Mouse (Mus musculus) liver, postnatal 0 days (tissue): ENCODE results near the gene Olfr808. TPM values are rescaled to one million over a fixed set of nuclear protein-coding genes. Genes with fewer than 3 reads are reported as not detected.

Experiments used
- ATAC-seq: fragments of 200-750 bp; cut with Nextera tagmentation; 2 replicates; pipeline ENCODE4 v1.8.0; 2017; ENCODE audit warnings: mild to moderate bottlenecking, moderate library complexity
- DNase-seq: peaks from one replicate; pipeline ENCODE4 v3.0.0-alpha.2; 2016
- H3K27ac ChIP-seq: fragments of 300-500 bp; sonication (generic); 2 replicates; pipeline ENCODE4 v1.5.1; 2014; ENCODE audit warnings: antibody characterized with exemption, moderate library complexity, mild to moderate bottlenecking, low read depth
- H3K27me3 ChIP-seq: fragments of 300-500 bp; sonication (generic); 2 replicates; pipeline ENCODE4 v1.6.1; 2014; ENCODE audit warnings: low read length, control low read depth, mixed read lengths; ENCODE audit not compliant: insufficient read depth
- H3K36me3 ChIP-seq: fragments of 300-500 bp; sonication (generic); replicated peaks from 2 replicates; pipeline ENCODE4 v1.6.1; 2014; ENCODE audit warnings: mild to moderate bottlenecking, control low read depth, low read length, moderate library complexity, mixed read lengths; ENCODE audit not compliant: insufficient read depth
- H3K4me1 ChIP-seq: fragments of 300-500 bp; sonication (generic); 2 replicates; pipeline ENCODE4 v1.6.1; 2014; ENCODE audit warnings: antibody characterized with exemption, mild to moderate bottlenecking, control low read depth; ENCODE audit not compliant: insufficient read depth
- H3K4me2 ChIP-seq: fragments of 300-500 bp; sonication (generic); 2 replicates; pipeline ENCODE4 v1.6.1; 2014; ENCODE audit warnings: low read depth, mild to moderate bottlenecking, low read length, moderate library complexity, mixed read lengths
- H3K4me3 ChIP-seq: fragments of 300-500 bp; sonication (generic); 2 replicates; pipeline ENCODE4 v1.5.1; 2014; ENCODE audit warnings: low read depth, low read length
- H3K9ac ChIP-seq: fragments of 300-500 bp; sonication (generic); replicated peaks from 2 replicates; pipeline ENCODE4 v1.6.1; 2014; ENCODE audit warnings: mild to moderate bottlenecking, moderate library complexity
- H3K9me3 ChIP-seq: fragments of 300-500 bp; sonication (generic); 2 replicates; pipeline ENCODE4 v1.6.1; 2016; ENCODE audit warnings: mild to moderate bottlenecking, control low read depth, low read length, mixed read lengths
- CTCF ChIP-seq: sonication (generic); IDR thresholded peaks from 2 replicates; pipeline ENCODE4 v1.5.1; 2016; ENCODE audit warnings: antibody characterized with exemption, low read depth
- EP300 ChIP-seq: IDR thresholded peaks from 2 replicates; pipeline ENCODE4 v1.6.1; 2016; ENCODE audit warnings: antibody characterized with exemption, low read depth, mild to moderate bottlenecking
- WGBS: fragments of 180-500 bp; shearing (Covaris S2); extraction: QIAGEN DNeasy Blood & Tissue Kit; methylation state at CpG from one replicate; pipeline ENCODE4 v1.1.7; 2014; ENCODE audit not compliant: insufficient replicate concordance; 5-methylcytosine and 5-hydroxymethylcytosine counted together
- polyA plus RNA-seq: library from polyadenylated mRNA; unstranded; fragments of >200 nt; fragmentation: Nextera tagmentation; extraction: Ambion mirVana; gene quantifications from 2 replicates; pipeline ENCODE4 v1.2.1, GENCODE M21; 2015

The Olfr808 gene
- not detected in 2 replicates for polyA plus RNA-seq

DNA sequence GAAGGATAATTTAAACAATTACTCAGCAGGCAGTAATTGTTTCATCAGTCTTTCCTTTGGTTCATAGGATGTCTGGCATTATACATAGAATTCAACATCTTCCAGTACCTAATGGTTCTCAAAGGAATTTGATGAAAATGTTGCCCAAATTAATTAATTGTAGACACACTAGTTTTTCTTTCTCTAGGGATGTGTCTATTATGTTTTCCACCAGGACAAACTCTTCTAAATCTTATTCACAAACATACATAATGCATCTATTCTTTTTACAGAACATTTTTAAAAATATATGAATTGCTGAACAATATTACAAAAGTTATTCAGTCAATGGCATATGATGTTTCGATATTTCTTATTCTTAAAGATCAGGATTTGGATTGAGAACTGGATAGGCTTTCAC, at the start of gene Olfr808:
Olfr808 (plus strand) TSS at position 301 of the 400 bp plus-strand sequence.
- H3K4me1 ChIP-seq = no peaks in the 10 kb centered on the region
- DNase-seq (no peak), ATAC-seq (no peak)
- no peak within 1 kb of the TSS for H3K4me3 ChIP-seq
- no peak within 1 kb of the TSS for H3K27ac ChIP-seq
- H3K36me3 ChIP-seq = no peaks in the 10 kb centered on the region
- H3K4me2 ChIP-seq = no peak within 1 kb of the TSS
- TF ChIP-seq EP300 (no peak), CTCF (no peak)
- WGBS = 76% methylated on average over 1 of the region's 1 CpGs
- H3K9me3 ChIP-seq = no peaks in the 10 kb centered on the region
- H3K9ac ChIP-seq = no peak within 1 kb of the TSS
- H3K27me3 ChIP-seq = no peaks in the 10 kb centered on the region

DNA sequence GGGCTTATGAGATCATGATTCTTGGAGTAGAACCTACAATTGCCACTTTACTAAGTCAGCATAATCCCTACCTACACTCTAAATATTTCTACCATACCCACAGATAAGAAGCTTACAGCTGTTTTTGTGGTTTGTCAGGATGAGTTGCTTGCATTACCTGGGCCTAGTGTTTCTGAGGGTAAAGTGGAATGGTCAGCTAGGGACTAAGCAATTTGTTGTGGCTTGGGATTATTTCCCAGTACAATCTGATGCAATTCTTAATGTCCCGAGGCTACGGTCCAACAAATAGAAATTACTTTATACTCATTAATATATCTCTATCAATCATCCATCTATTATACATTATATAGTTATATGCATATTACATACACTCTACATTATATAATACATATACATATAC, 36.0 kb upstream of the Olfr808 start, which contains the start of gene Olfr805:
Olfr805 (minus strand) TSS at position 101 of the 400 bp plus-strand sequence.
- no peak within 1 kb of the TSS for H3K4me2 ChIP-seq
- no peak for TF ChIP-seq CTCF
- no peak for TF ChIP-seq EP300
- H3K9me3 ChIP-seq = no peaks in the 10 kb centered on the region
- DNase-seq = no peak
- no peak within 1 kb of the TSS for H3K27ac ChIP-seq
- H3K9ac ChIP-seq = no peak within 1 kb of the TSS
- H3K27me3 ChIP-seq = no peaks in the 10 kb centered on the region
- no peak for ATAC-seq
- WGBS = 85% methylated on average over 2 of the region's 2 CpGs
- H3K4me3 ChIP-seq = no peak within 1 kb of the TSS
- H3K4me1 ChIP-seq = no peaks in the 10 kb centered on the region
- no peaks in the 10 kb centered on the region for H3K36me3 ChIP-seq

DNA sequence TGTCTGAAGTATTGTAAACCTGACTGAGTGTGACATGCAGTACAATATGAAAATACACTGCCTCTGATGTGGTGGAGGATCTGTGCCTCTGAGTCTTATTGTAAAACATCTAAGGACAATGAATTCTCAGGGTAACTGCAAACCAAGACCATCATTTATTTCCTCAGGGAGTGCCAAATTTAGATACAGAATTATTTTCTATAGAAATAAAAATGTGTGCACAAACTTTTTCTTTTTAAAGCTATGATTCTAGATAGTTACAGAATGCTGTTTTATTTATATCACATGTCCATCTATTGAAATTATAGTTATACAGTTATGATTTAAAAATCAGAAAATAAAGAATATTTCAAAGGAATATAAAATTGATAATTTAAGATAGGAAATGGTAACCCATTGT, 23.5 kb upstream of the Olfr808 start, which contains the start of gene Olfr806:
Olfr806 (minus strand) TSS at position 101 of the 400 bp plus-strand sequence.
- no peaks in the 10 kb centered on the region for H3K27me3 ChIP-seq
- H3K27ac ChIP-seq = no peak within 1 kb of the TSS
- H3K36me3 ChIP-seq = no peaks in the 10 kb centered on the region
- no peak within 1 kb of the TSS for H3K4me2 ChIP-seq
- TF ChIP-seq EP300 (no peak), CTCF (no peak)
- no peaks in the 10 kb centered on the region for H3K9me3 ChIP-seq
- DNase-seq (no peak), ATAC-seq (no peak)
- no peak within 1 kb of the TSS for H3K4me3 ChIP-seq
- H3K4me1 ChIP-seq = no peaks in the 10 kb centered on the region
- no peak within 1 kb of the TSS for H3K9ac ChIP-seq

DNA sequence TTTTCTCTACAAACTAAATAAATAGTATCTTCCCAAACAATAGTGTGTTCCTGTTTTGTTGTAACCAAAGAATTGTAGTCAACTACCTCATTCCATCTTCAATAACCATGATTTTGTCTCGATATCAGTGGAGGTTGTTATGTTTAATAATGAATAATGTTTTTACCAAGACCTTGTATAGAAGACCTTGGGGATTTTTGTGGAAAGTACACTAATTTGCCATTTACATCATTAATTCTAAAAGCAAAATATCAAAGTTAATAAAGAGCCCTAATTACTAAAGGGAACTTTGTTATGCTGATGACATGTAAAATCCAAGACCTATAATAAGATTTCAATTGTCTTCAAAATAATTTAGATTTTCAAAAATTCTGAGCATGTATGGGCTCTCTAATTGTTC, 7.6 kb upstream of the Olfr808 start, which contains the start of gene Olfr807:
Olfr807 (minus strand) TSS at position 101 of the 400 bp plus-strand sequence.
- TF ChIP-seq CTCF (no peak), EP300 (no peak)
- no peak for ATAC-seq
- 68% methylated on average over 1 of the region's 1 CpGs for WGBS

DNA sequence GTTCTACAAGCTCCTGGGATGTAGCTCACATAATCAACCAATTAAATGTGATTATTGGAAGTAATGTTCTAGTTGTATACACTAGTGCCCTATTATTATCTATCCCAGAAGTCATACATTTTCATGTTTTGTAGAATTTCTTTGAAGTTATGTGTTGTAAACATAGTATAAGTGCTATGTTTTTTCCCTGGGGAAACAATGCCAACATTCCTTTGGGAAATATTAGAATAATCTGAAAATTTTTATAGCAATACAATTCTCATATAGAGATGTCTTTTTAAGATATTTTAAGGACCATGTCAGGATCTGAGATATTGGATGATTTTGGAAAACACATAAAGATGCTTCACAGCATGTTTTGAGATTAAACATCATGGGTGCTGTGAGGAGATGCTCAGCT, 9.1 kb downstream of the Olfr808 start, which contains the start of gene Olfr809:
Olfr809 (plus strand) TSS at position 301 of the 400 bp plus-strand sequence.
- Histone ChIP-seq H3K4me1 (no peaks in the 10 kb centered on the region), H3K4me2 (no peak within 1 kb of the TSS), H3K27ac (no peak within 1 kb of the TSS), H3K27me3 (no peaks in the 10 kb centered on the region), H3K36me3 (no peaks in the 10 kb centered on the region), H3K9ac (no peak within 1 kb of the TSS), H3K4me3 (no peak within 1 kb of the TSS), H3K9me3 (no peaks in the 10 kb centered on the region)
- TF ChIP-seq CTCF (no peak), EP300 (no peak)
- no peak for DNase-seq
- ATAC-seq = no peak

More for the DNA sequence above, 7.6 kb upstream of the Olfr808 start, which contains the start of gene Olfr807:
- Histone ChIP-seq H3K27me3 (no peaks in the 10 kb centered on the region), H3K9ac (no peak within 1 kb of the TSS), H3K4me2 (no peak within 1 kb of the TSS), H3K4me3 (no peak within 1 kb of the TSS), H3K4me1 (no peaks in the 10 kb centered on the region), H3K9me3 (no peaks in the 10 kb centered on the region), H3K27ac (no peak within 1 kb of the TSS), H3K36me3 (no peaks in the 10 kb centered on the region)
- no peak for DNase-seq

DNA sequence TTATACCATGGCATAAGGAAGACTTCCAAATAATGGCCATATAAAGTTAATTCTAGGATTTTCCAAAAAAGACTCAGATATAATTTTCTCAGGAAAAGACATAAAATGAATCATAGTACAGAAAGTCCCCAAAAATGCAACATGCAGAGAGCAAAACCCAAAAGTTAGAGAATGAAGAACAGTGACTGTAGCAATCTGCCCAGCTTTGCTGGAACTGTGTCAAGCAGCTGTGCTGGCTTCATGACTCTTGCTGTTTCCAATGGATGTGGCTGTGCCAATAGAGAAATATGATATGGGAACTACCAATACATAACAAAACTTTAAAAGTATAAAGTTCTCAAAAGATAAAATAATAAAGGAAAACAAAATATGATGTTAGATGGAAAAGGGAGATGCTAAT, 12.8 kb downstream of the Olfr808 start:
- Histone ChIP-seq H3K9me3 (no peaks in the 10 kb centered on the region), H3K4me1 (no peaks in the 10 kb centered on the region), H3K27me3 (no peaks in the 10 kb centered on the region), H3K4me3 (no peak overlapping the region), H3K27ac (no peak overlapping the region), H3K9ac (no peak overlapping the region), H3K4me2 (no peak overlapping the region), H3K36me3 (no peaks in the 10 kb centered on the region)
- DNase-seq (no peak), ATAC-seq (no peak)
- TF ChIP-seq CTCF (no peak), EP300 (no peak)

DNA sequence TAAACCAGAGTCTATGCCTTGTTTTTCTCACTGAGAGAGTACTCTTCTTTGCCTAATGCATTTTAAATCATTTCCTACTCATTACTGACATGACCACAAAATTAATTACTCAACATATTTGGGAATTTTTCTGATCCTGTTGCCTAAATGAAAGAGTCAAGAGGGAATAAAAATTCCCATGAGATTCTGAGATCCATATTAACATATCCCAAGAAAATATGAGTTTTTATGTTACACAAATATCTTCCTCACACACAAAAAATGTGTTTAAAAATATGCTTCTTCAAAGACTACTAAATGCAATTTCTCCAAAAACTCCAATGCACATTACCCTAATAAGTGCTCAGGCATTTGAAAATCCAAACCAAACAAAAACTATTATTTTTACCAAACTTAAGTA, 29.5 kb downstream of the Olfr808 start, which contains the start of gene Olfr810:
Olfr810 (minus strand) TSS at position 101 of the 400 bp plus-strand sequence.
- no peaks in the 10 kb centered on the region for H3K36me3 ChIP-seq
- no peak within 1 kb of the TSS for H3K4me2 ChIP-seq
- no peaks in the 10 kb centered on the region for H3K9me3 ChIP-seq
- H3K4me1 ChIP-seq = no peaks in the 10 kb centered on the region
- H3K27me3 ChIP-seq = no peaks in the 10 kb centered on the region
- DNase-seq (no peak), ATAC-seq (no peak)
- no peak within 1 kb of the TSS for H3K27ac ChIP-seq
- H3K9ac ChIP-seq = no peak within 1 kb of the TSS
- H3K4me3 ChIP-seq = no peak within 1 kb of the TSS
- no peak for TF ChIP-seq CTCF
- TF ChIP-seq EP300 = no peak
